Mouse (Mus musculus) intestine, embryonic 16.5 days (tissue): ENCODE results near the gene Plk2. TPM values are rescaled to one million over a fixed set of nuclear protein-coding genes. Genes with fewer than 3 reads are reported as not detected.

Experiments used
- polyA plus RNA-seq: library from polyadenylated mRNA; unstranded; fragments of >200 nt; fragmentation: Nextera tagmentation; extraction: Ambion mirVana; gene quantifications from 2 replicates; pipeline ENCODE4 v1.2.1, GENCODE M21; 2015

Plk2 gene
- polyA plus RNA-seq, 1 experiment from 2014 or later = 61.9 TPM

Other genes with a start within 250 kb of the Plk2 start
- gene Rab3c, start 114.0 kb upstream of the Plk2 start, polyA plus RNA-seq = 4.1 and 5.2 TPM in 2 replicates
- gene Gapt, start 37.8 kb upstream of the Plk2 start, polyA plus RNA-seq = 0.39 and 0.40 TPM in 2 replicates